Mouse (Mus musculus): ENCODE measurements around the gene Ptpdc1.

- TF ChIP-seq CTCF (IDR thresholded peaks at IDR 0.05; ENCODE audit: low read depth) (no peak), EP300 (optimal IDR thresholded peaks at IDR 0.05) (no peak)
These were observed 57.8 kb downstream of the Ptpdc1 start for GRCm38 (mm10) chr13:48567646-48568045.
